Mouse (Mus musculus) frontal cortex, postnatal 10 days (tissue): ENCODE data around the gene Clec4e.
"Not testable (repeated sequence)": the region's sequence is repeated elsewhere in the genome, so short reads cannot be mapped to it uniquely, and the experiment has no call there.

Experiments used
- DNase-seq, 2 experiments: peaks; one replicate each; pipeline ENCODE4 v3.0.0; 2022; ENCODE audit warnings: low spot score in 2 of 2, mixed read lengths in 1 of 2

Clec4e gene

GRCm38 (mm10) chr6:123289753-123290152, at the start of gene Clec4e:
Clec4e (minus strand) TSS chr6:123289870.
- no peak for DNase-seq

- DNase-seq = no peak
Observed at GRCm38 (mm10) chr6:123332503-123332902, 42.8 kb upstream of the Clec4e start.

GRCm38 (mm10) chr6:123308033-123308432, 18.4 kb upstream of the Clec4e start, which contains the start of gene Vmn2r19:
Vmn2r19 (plus strand) TSS chr6:123308333.
- DNase-seq = no peak

- not testable (repeated sequence) for DNase-seq
Observed at GRCm38 (mm10) chr6:123306315-123306714, 16.6 kb upstream of the Clec4e start.

- no peak for DNase-seq
Observed at GRCm38 (mm10) chr6:123296687-123297086, 7.0 kb upstream of the Clec4e start.

GRCm38 (mm10) chr6:123293509-123293908, 3.8 kb upstream of the Clec4e start:
- DNase-seq = not testable (repeated sequence)

GRCm38 (mm10) chr6:123292751-123293400, 3.2 kb upstream of the Clec4e start:
- no peak for DNase-seq

- DNase-seq = no peak
Observed at GRCm38 (mm10) chr6:123288931-123289330, 739 bp downstream of the Clec4e start.

- no peak for DNase-seq
Observed at GRCm38 (mm10) chr6:123286311-123286710, 3.4 kb downstream of the Clec4e start.

- no peak for DNase-seq
Observed at GRCm38 (mm10) chr6:123279443-123279842, 10.2 kb downstream of the Clec4e start.

- no peak for DNase-seq
Observed at GRCm38 (mm10) chr6:123266945-123267344, 22.7 kb downstream of the Clec4e start.

- DNase-seq = no peak
Observed at GRCm38 (mm10) chr6:123265809-123266208, 23.9 kb downstream of the Clec4e start.

GRCm38 (mm10) chr6:123264194-123264593, 25.5 kb downstream of the Clec4e start:
- no peak for DNase-seq

GRCm38 (mm10) chr6:123261555-123262161, 28.0 kb downstream of the Clec4e start, which contains the start of gene Clec4d:
Clec4d (plus strand) TSS chr6:123262111.
- DNase-seq = no peak

GRCm38 (mm10) chr6:123260868-123261267, 28.8 kb downstream of the Clec4e start:
- no peak for DNase-seq

GRCm38 (mm10) chr6:123259889-123260603, 29.6 kb downstream of the Clec4e start:
- no peak for DNase-seq

- no peak for DNase-seq
Observed at GRCm38 (mm10) chr6:123258946-123259345, 30.7 kb downstream of the Clec4e start.

GRCm38 (mm10) chr6:123252735-123253134, 36.9 kb downstream of the Clec4e start:
- no peak for DNase-seq

- DNase-seq = not testable (repeated sequence)
Observed at GRCm38 (mm10) chr6:123248862-123249261, 40.8 kb downstream of the Clec4e start.

GRCm38 (mm10) chr6:123244201-123244600, 45.5 kb downstream of the Clec4e start:
- no peak for DNase-seq

- no peak for DNase-seq
Observed at GRCm38 (mm10) chr6:123237582-123237981, 52.1 kb downstream of the Clec4e start.
